Mouse (Mus musculus) T-cell, adult 2 months (primary cell): ENCODE measurements around the gene Dync1i1.

Experiments
- DNase-seq: peaks from one replicate; pipeline ENCODE4 v3.0.0; 2022; ENCODE audit warnings: low spot score

Dync1i1 gene

DNA sequence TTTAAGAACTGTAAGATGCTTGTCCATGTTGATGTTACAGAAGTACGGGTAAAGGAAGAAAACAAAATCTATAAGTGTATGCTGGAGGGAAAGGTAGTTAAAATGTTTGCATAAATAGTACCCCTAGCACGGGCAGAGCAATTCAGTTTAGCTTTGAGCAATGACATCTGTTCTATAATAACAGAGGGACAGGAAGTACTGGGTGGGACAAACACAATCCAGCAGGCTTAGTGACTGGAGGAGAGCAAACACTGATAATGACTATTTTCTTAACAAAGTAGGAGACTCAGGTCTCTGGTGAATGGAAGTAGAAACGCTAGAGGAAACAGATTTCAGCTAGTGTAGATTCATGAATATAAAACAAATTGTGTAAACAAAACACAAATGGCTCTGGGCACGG lies 250.8 kb downstream of the Dync1i1 start:
- DNase-seq, result no peak

DNA sequence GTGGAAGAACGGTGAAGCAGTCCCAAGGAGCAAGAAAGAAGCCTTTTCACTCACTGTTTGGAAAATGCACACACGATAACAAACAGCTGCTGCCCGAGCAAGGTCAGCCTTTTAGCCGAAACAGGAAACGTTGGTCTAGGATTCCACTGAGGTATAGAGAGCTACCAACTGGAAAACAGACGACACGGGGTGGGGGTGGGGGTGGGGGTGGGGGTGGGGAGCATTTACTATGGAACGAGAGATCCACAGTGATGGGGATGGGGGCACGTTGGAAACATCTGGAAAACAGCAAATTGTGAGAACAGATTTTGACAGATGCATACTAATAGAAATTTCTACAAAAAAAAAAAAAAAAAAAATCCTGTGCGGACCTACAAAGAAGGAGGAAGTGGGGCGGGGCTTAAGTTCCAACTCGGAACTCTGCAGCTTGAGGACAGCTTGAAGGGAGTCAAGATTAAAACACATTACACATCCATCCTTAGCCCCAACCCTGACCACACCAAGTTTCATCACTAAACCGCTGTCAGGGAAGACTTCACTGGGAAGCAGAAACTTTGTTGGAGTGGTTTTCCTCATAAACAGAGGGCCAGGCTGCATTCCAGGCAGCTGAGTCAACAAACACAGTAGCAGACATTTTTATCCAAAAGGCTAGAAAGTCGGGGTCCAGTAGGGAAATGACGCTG lies 251.9 kb downstream of the Dync1i1 start:
- DNase-seq, result no peak

DNA sequence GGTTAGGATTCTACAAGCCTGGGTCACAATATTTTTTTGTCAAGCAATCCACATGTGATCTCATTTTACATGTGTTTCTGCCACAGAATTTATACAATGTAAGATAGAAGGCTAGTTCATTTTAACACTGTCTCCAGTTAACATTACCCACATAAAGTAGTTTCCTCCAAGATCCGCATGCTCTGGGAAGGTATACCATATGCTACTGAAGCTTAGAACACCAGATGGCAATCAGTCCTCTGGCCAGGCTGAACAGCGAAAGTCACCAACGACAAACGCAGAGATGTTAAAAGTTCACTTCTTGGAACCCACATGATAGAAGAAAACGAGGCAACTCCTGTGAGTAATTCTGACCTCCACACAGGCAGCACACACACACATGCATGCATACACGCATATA lies 265.8 kb downstream of the Dync1i1 start:
- DNase-seq, result no peak

DNA sequence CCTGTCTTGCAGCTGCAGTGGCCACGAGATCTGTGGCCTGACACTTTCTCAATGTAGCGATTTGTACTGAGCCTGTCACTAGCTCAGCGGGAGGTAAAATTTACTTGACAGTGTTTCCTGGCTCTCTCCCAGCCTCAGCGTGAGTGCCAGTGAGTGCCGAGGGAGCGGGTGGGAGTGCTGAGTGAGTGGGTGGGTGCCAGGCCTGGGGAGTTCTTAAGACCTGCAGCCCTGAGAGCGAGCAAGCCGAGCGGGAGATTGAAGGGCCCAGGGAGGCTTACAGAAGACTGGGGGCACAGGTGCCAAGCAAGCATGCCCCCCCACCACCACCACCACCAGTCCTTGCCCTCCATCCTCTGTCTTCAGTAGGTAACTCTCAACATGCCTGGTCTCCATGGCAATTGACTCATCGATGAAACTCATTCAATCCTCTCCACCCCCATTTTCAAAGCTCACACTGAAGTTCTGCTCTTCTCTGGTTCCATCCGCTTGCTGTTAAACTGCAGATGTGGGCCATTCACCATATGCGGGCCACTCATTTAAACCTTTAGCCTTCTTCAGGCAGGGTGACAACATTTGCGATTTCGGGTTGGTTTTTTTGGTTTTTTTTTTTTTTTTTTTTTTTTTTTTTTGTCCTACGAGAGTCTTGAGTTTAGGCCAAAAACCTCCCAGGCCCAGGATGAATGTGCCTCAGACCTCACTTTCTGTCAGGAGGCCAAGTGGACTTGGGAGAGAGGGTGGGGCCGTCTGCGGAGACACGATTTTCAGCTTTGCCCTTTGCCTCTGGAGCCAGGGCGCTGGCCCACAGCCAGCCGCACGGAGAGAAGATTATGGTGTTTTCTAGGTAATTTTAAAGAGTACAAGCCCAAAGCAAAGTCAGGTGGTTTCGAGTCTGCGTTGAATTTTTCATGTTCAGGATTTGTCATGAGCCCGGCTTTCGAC lies 266.6 kb downstream of the Dync1i1 start:
- no peak for DNase-seq

DNA sequence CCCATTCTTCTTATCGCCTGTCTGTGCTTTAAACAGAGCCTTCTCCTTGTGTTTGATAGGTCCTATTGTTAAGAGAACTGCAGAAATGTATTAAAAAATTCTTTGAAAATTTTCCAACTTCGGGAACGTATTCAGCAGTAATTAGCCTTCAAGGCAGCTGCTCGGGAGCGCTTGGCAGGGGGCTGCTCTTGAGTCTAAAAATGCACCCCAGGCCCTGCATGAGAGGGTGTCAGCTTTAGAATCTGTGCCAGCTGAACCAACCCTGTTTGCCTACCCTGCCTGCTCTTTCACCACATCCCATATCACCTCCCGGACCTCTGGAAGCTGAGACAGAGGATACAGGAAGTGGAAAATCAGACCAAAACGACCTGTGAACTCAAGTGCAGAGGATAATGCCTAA lies 267.6 kb downstream of the Dync1i1 start:
- DNase-seq, result no peak

DNA sequence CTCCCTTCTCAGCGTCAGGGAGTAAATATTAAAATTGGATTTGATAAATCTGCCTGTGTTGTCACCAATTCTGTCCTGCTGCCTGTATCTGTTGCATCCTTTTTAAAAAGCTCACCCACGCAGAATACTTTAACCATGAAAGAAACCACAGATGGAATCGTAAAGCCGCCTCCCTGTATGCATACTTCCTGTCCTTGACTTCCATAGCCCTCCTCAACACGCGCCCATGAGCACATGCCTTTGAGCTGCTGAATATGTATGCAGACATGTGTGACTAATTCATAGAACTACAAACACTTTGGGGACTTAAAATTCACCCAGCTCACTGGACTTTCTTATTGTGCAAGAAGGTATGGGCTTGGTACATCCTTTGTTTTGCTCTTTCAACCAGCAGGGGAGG lies 272.1 kb downstream of the Dync1i1 start:
- DNase-seq, result no peak

DNA sequence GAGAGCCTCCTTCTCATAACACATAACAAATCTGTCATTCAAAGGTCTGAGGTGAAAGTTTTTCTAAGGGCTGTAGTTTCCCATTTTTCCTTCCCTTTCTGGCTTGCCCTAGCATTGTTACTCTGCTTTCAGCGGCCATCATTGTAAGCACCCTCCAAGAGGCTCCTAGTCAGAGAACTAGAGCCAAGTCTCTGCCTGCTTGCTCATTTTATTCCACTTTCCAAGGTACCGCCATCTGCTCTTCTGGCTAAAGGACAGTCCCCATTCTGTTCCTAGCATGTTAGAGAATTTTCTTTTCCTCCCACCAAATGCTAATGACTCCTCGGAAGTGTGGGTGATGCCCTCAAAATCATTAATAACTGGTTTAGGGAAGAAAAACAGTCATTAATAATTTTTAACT lies 276.6 kb downstream of the Dync1i1 start:
- no peak for DNase-seq

DNA sequence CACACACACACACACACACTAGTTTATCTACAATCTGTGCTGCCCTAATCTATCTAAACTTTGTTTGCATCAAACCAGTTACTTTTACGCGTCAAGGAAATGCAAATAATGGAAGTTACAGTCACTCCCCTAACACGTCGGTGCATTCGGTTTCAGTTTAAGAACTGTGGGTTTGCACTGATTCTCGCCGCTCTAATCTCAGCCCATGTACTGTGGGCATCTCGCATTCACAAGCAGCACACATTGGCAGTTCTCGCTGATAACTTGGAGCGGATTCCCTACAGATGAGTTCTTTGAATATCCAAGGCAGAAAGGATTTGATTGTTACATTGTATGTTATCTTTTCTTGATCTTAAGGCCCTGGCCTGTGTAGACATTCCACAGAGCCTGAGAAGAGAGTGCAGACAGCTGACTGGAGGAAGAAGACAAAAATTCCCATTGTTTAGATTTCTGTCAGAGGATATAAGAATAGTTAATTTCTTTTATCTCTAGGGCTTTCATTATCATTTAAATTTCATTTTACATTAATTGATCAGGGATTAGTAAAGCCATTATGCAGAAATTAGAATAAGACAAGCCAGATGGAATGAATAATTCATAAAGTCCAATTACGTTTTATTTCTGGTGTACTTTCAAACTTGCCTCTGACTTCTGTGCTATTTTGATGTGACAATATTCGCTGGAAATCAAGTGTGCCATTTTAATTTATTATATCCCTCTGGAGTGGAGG lies 279.5 kb downstream of the Dync1i1 start:
- no peak for DNase-seq

DNA sequence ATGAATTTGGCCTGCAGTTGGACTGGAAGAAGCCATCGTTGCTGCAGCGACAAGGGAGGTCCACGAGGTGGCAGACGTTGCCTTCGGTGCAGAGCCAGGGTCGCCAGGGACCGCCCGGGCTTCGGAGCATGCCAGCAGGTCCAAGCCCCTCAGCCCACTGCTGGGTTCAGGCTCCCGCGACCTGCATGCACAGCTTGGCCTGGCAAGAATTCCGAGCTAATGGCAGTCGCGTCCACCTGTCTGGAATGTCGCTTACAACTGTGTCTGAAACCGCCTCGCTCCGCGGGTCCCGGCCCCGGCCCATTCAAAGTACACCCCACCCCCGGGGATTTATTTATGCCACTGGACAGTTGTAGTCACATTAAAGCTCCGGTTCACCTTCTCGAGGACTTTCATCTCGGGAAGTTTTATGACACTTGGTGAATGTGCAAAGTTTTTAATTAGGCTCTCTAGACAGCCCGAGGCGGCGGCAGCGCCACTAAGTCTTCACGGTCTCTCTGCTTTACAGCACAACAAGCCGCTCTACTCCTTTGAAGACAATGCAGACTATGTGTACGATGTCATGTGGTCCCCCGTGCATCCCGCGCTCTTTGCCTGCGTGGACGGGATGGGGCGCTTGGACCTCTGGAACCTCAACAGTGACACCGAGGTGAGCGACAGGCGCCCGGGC lies 280.5 kb downstream of the Dync1i1 start:
- peak; percentile 8 for DNase-seq

DNA sequence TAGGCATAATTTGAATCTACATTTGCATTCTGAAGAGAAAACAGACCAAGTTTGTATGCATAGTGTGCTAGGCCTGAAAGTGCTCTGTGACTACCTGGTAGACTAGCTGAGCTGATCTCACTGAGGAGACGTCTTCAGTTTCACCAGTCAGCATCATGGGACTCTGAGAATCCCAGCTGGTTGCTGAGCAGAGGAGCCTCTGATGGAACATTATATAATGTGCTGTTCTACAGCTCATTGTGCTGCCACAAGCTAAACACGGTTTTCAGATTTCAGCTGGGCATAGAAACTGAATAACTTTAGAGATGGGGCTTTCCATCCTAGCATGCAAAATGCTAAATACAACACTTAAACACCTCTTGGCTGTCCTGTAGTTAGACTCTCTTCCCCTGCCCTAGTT lies 285.9 kb downstream of the Dync1i1 start:
- no peak for DNase-seq

DNA sequence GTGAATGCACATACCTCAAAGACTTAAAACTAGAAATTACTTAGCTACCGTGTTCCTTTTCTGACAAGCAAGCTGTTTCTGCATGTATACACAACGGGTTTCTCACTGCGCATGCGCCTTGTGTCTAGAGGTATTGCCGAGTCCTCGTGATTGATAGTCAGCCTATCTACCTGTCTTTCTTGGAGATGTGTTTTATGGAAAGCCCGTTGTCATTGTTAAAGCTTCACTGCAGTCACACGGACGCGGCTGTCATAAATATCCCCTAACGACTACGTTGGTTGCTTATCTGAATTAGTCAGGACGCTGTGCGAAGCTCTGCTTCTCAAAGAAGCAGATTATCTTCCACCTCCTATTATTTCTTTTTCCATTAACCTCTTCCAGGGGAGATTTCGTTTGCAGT lies 290.2 kb downstream of the Dync1i1 start:
- no peak for DNase-seq

DNA sequence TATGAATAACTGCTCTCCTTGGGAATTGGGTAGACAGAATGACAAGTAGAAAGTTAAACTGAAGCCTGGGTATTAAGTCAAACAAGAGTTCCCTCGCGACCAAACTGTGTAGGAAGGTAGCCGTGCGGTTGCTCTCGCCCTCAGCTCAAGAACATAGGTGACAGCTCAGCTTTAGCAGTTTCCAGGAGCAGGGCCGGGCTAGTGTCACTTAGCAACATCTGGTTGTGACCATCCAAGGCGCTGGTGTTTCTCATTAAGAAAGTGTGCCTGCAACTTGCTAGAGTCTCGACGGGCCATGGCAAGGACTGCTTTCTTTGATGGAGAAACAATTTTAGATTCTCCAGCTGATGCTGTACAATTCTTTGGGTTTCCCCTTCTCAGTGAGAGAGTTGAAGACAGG lies 291.5 kb downstream of the Dync1i1 start:
- DNase-seq, result no peak

DNA sequence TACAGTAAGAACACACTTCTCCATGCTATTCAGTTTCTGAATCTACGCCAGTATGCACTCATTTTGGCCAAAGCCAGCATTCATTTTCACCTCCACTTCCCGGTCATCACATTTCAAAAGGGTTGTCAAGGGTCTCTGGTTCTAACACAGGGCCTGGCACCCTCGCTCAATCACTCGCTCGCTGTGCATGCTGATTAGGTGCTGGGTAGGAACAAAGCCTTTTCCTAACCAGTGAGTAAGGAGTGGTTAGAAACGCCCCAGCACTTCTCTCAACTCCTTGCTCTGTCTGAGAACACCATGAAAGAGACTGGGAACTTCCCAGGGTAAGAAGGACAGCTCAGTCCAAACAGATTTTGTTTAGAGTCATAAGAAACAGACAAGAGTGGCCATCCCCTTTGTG lies 298.5 kb downstream of the Dync1i1 start:
- DNase-seq, result no peak

DNA sequence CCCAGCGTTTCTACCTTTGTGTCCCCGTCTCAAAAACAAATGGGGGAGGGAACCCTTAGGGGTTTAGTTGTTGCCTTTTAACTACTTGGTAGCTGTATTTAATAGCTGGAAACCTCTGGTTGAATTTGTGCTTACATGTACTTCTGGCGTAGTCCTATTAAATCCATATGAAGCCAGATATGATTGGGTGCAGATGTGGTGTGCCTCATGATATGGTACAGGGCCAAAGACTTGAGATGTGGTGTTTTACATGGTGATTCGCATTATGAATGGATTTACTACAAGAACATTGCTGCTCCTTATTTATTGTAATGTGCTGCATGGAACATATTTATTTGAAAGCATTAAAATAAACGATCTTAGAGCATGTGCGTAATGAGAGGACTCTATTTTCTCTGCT lies 302.2 kb downstream of the Dync1i1 start:
- no peak for DNase-seq

DNA sequence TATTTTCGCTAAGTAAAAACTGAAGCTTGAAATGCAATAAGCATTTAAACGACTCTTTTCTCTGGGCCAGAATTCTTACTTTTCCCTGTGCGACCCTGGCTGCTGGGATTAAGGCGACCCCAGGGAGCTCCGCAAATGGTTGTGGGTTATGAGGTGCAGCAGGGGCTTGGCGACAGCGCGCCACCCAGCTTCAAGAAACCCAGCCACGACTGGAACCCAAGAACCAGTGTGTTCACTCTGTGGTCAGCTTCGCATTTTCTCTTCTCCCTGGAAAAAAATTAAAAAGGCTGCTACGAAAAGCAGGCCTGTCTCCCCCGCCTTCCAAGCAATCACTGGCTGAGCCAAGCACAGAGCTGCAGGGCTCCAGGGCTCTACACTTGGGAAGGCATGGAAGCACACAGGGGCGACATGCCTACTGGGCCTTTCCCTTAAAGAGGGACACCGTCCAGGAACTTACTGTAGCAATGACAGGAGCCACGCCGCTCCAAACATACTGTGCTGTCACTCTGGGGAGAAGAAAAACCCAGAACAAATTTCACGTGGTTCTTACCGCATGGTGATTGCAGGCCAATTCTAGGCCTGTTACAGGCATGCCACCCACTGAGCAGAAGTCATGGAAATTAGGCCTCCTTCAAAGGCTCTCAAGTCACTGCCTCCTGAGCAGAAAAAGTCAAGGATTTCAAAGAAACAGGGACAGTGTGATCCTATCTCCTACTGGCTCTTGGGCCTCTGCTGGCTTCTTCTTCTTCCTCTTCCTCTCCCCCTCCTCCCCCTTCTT lies 313.5 kb downstream of the Dync1i1 start:
- no peak for DNase-seq

DNA sequence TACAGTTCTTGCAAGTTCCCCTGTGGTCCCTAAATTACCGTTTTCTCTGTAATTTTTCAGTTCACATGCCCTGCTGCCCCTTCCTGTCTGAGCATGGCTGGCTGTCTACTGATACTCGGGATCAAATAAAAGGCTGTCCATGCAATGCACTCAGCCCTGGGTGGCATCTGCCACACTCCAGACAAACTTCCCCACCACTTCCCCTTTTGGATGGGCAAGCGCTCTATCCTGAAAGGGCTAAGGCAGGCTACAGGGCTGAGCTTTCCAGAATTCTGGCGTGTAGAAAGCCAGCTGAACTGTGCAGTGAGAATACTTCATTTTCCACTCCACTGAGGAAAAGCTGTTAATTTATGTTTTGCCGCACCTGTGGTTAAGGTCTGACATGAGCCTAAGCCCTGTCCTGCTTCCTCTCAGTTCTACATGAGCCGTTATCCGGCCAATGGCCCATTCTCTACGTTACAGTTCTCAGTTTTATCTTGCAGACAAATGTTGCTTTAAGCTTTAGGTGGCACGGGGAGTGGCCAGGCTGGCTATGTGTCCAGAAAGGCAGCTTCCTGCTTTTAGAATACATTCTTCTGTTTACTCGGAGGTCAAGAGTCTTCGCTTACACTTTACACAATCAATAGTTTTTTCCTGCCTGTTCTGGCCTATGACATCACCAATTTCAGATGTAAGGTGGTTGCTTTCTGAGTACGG lies 321.4 kb downstream of the Dync1i1 start:
- no peak for DNase-seq

DNA sequence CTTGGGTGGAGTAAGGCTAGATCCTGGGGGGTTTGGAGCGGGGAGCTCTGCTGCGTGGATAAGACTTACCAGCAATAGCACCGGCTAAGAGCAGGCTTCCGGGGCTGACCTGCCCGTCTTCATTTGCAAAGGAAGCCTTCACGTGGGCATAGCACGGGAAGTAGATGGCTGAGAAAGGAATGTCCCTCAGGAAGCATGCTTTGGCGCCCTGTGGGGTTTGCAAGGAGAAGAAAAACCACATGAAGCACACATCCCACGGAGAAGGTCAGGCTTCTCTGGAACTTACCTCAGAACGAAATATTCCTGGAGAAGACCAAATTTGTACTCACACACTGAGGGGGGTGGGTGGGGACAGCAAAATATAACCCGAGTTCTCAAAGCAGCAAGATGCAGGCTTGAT lies 327.3 kb downstream of the Dync1i1 start:
- no peak for DNase-seq

DNA sequence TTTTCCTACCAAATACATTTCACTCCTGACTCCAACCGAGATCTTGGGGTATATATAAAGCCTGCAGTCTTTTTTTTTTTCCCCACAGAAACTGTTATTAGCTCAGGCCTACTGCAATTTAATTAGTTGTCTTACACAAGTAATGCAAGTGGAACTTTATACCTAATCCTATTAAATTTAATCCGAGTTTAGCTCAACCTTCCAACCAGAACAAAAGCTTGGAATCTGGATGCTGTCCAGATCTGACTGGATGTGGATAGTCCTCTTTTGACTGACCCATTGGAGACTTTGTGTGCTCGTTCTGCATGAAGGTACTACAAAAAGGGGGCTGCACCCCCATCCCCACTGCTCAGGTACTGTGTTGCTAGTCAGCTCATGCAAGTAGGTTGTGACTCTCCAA lies 328.5 kb downstream of the Dync1i1 start:
- DNase-seq, result no peak

DNA sequence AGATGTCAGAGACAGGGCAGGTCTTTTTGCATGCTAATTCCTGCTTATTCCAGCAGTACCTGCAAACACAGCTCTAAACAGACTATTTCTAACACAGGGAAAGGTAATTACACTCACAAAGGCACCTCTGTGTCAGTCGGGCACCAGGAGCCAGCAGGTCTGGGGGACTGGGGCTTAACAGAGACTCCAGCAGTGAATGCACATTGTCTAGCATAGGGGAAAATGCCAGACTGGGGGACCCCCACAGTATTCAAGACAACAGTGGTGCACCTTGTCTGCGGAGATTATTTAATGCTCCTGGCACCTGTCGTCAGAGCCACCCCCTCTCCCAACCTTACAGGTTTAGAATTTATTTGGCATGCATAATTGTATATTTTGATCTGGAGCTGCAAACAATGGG lies 333.1 kb downstream of the Dync1i1 start:
- DNase-seq, result no peak

DNA sequence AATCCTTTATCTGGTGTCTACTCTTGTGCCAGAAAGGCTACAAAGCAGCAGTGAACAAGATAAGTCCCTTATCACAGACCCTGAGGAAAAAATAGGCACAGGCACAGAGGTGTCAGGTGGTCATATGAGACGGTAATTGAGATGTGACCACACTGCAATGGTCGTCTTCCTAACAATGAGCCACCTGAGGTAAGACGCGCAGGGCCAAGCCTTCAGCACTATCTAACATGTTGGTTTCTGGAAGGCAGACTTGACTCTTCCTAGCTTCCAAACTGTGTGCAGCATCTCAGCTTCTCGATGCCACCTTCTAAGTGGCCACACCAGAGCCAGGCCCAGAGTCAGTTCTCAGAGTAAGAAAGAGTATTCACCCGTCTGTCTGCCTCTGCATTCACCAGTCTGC lies 341.8 kb downstream of the Dync1i1 start:
- DNase-seq, result no peak

DNA sequence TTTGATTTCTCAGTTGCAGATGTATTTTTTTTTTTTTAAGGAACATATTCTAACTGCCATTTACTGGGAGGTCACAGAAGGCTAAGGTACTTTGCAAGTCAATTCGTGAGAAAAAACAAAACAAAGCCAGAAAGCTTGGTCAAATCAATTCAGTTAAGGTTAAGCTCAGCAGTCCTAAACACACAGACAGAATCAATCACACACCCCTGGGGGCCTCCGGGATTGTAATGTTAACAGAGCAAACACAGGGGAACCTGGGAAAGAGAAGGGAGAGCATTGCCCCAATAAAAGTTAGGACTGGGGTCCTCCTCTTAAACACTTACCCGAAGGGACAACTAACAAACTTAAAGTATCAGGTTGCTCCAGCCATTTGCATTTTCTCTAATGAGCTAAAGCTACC lies 344.6 kb downstream of the Dync1i1 start:
- no peak for DNase-seq
